Mouse (Mus musculus) neural tube, embryonic 12.5 days (tissue): Measurements from ENCODE around the gene Cyp2u1. TPM values are rescaled to one million over a fixed set of nuclear protein-coding genes. Genes with fewer than 3 reads are reported as not detected.

ENCODE experiments used
- ATAC-seq: fragments of 200-750 bp; cut with Nextera tagmentation; 2 replicates; pipeline ENCODE4 v1.8.0; 2017; ENCODE audit warnings: low read depth, mild to moderate bottlenecking, moderate TSS enrichment, moderate library complexity; ENCODE audit not compliant: low FRiP score
- H3K27ac ChIP-seq: fragments of 300-500 bp; sonication (generic); 2 replicates; pipeline ENCODE4 v1.5.1; 2016
- H3K27me3 ChIP-seq: fragments of 300-500 bp; sonication (generic); replicated peaks from 2 replicates; pipeline ENCODE4 v1.6.1; 2016; ENCODE audit warnings: mild to moderate bottlenecking
- H3K36me3 ChIP-seq: fragments of 300-500 bp; sonication (generic); 2 replicates; pipeline ENCODE4 v1.6.1; 2016; ENCODE audit warnings: mild to moderate bottlenecking
- H3K4me1 ChIP-seq: fragments of 300-500 bp; sonication (generic); 2 replicates; pipeline ENCODE4 v1.6.1; 2016
- H3K4me2 ChIP-seq: fragments of 300-500 bp; sonication (generic); replicated peaks from 2 replicates; pipeline ENCODE4 v1.6.1; 2016; ENCODE audit warnings: mild to moderate bottlenecking
- H3K4me3 ChIP-seq: fragments of 300-500 bp; sonication (generic); 2 replicates; pipeline ENCODE4 v1.5.1; 2016
- H3K9ac ChIP-seq: fragments of 300-500 bp; sonication (generic); 2 replicates; pipeline ENCODE4 v1.6.1; 2016; ENCODE audit warnings: mild to moderate bottlenecking
- H3K9me3 ChIP-seq: fragments of 300-500 bp; sonication (generic); 2 replicates; pipeline ENCODE4 v1.6.1; 2016; ENCODE audit warnings: mild to moderate bottlenecking
- WGBS: fragments of 180-500 bp; shearing (Covaris S2); methylation state at CpG from one replicate; pipeline ENCODE4 v1.1.7; 2016; 5-methylcytosine and 5-hydroxymethylcytosine counted together
- polyA plus RNA-seq: library from polyadenylated mRNA; unstranded; fragments of >200 nt; fragmentation: Nextera tagmentation; extraction: Ambion mirVana; gene quantifications from 2 replicates; pipeline ENCODE4 v1.2.1, GENCODE M21; 2016

The Cyp2u1 gene
- polyA plus RNA-seq, 1 experiment from 2014 or later, result 4.3 TPM

DNA sequence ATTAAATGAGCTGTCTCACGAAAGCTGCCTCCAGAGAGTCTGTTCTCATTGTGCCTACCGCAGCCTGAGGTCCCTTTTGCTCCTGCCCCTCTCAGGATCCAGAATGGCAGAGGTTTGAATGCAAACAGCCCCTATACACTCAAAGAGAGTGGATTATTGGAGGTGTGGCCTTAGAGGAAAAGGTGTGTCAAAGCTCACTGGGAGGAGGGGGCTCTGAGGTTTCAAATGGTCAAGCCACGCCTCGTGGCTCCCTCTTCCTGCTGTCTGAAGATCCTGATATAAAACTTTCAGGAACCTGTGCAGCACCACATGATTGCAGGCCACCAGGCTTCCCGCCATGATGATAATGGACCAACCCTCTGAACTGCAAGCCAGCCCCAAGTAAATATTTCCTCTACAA is 55.2 kb downstream of the Cyp2u1 start:
- Histone ChIP-seq H3K9ac (no peak overlapping the region), H3K27ac (no peak overlapping the region), H3K4me2 (no peak overlapping the region), H3K36me3 (peaks cover 12% of the 10 kb centered on the region; the same call in 1 of the 2 replicates), H3K4me1 (no peaks in the 10 kb centered on the region), H3K27me3 (no peaks in the 10 kb centered on the region), H3K9me3 (no peaks in the 10 kb centered on the region), H3K4me3 (no peak overlapping the region)
- WGBS, result 82% methylated on average over 5 of the region's 5 CpGs
- ATAC-seq, result no peak

DNA sequence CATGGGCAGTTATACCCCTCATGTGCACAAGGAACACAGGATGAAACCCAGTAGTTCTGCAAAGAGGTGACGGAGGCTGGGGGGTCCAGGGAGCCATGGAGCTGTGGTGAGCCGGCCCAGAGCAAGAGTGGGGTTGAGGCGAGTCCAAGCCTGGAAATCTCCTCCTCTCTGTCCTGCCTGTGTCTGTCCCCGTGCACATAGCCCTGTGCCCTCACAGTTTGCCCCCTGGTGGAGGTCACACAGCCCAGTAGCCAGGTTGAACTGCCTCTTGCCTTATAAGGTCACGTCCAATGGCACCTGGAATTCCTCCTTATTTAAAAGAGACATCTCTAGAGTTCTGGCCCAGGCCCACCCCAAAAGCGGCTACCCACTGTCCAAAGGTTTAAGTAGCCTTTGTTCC is 55.6 kb downstream of the Cyp2u1 start:
- Histone ChIP-seq H3K9ac (no peak overlapping the region), H3K36me3 (peaks cover 12% of the 10 kb centered on the region; the same call in 1 of the 2 replicates), H3K27ac (no peak overlapping the region), H3K4me2 (no peak overlapping the region), H3K27me3 (no peaks in the 10 kb centered on the region), H3K9me3 (no peaks in the 10 kb centered on the region), H3K4me3 (no peak overlapping the region), H3K4me1 (no peaks in the 10 kb centered on the region)
- WGBS, result 75% methylated on average over 6 of the region's 6 CpGs
- no peak for ATAC-seq

DNA sequence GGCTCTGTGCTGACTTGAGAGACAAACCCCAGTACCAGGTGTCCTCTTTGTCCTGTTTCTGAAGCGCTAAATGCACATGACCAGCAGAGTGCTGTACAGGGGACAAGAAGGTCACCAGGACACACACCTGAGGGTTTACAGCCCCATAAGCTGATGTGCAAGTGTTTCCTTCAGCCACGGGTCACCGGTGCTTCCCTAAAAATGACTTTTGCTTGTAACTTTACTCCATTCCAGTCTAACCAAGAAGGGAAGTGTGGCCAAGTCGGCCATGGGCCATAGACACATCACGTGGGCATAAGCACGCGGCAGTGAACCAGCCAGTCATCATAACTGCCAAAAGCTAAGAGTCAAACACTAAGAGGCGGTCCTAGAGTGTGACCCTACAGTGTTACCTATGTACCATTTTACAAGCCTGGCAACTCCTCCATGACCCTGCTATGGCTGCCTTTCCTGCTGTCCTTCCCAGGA is 56.4 kb downstream of the Cyp2u1 start:
- Histone ChIP-seq H3K4me3 (no peak overlapping the region), H3K9ac (no peak overlapping the region), H3K4me2 (no peak overlapping the region), H3K4me1 (no peaks in the 10 kb centered on the region), H3K27me3 (no peaks in the 10 kb centered on the region), H3K36me3 (peaks cover 12% of the 10 kb centered on the region; the same call in 1 of the 2 replicates), H3K27ac (no peak overlapping the region), H3K9me3 (no peaks in the 10 kb centered on the region)
- no peak for ATAC-seq
- 93% methylated on average over 8 of the region's 8 CpGs for WGBS

DNA sequence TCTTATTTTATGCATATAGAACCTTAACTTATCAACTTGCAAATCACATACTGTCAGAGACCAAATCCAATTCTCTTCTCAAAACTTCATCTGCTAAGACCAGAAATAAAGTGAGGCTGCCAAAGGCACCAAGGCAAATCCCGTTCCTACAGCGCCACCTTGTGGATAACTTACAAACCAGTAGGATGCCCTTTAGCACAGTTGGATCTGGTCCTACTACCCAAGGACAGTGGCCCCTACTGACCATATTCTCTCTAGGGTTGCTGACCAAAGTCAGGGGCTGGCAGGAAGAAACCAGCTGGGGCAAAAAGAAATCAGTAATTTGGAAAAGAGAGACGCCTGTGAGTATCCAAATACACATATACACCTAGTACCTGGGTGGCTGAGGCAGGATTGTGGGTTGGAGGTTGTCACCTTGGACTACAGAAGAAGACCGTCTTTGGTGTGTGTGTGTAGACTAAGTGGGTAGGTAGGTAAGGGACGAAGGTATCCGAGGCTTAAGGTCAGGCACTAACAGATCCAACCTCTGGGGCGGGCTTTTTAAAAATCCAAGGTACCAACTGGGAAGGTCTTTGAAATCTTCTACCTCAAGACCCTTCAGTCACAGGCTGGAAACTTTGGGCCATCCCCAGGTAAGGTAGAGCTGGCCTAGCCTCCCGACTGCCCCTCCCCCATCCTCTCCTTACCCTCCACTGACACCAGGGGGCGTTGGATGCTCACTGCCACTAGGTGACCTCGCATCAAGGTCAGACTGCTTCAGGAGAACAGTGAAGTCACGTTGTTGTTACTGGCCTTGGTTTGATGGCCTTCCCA is 57.1 kb downstream of the Cyp2u1 start:
- 60% methylated on average over 11 of the region's 11 CpGs for WGBS
- H3K9ac ChIP-seq, result no peak overlapping the region

More for the DNA sequence above, 57.1 kb downstream of the Cyp2u1 start:
- H3K27ac ChIP-seq, result no peak overlapping the region
- no peaks in the 10 kb centered on the region for H3K27me3 ChIP-seq
- H3K9me3 ChIP-seq, result no peaks in the 10 kb centered on the region
- H3K4me2 ChIP-seq, result no peak overlapping the region
- H3K4me3 ChIP-seq, result no peak overlapping the region
- ATAC-seq, result peak; percentile 80
- no peaks in the 10 kb centered on the region for H3K4me1 ChIP-seq
- peaks cover 12% of the 10 kb centered on the region; the same call in 1 of the 2 replicates for H3K36me3 ChIP-seq

Other genes with a start within 250 kb of the Cyp2u1 start
- gene Lef1, start 192.8 kb downstream of the Cyp2u1 start, polyA plus RNA-seq, result 15.2 and 16.3 TPM in 2 replicates
- gene Hadh, start 31.1 kb downstream of the Cyp2u1 start, polyA plus RNA-seq, result 41.5 and 48.2 TPM in 2 replicates
- 1.3 and 1.7 TPM in 2 replicates for gene Sgms2, start 188.2 kb upstream of the Cyp2u1 start, polyA plus RNA-seq